Mouse (Mus musculus): ENCODE results near the gene Ecpas. TPM values are rescaled to one million over a fixed set of nuclear protein-coding genes. Genes with fewer than 3 reads are reported as not detected.

The Ecpas gene
- polyA plus RNA-seq, 1 experiment from 2014 or later, result 20.8 TPM

- no peak overlapping the region for H3K4me3 ChIP-seq
- no peak overlapping the region for H3K9ac ChIP-seq
- no peak overlapping the region for H3K4me2 ChIP-seq
- H3K36me3 ChIP-seq, result no peaks in the 10 kb centered on the region
- H3K27me3 ChIP-seq (replicated peaks), result no peaks in the 10 kb centered on the region; the same call in 1 of the 2 replicates
- H3K4me1 ChIP-seq, result peaks cover 16% of the 10 kb centered on the region
- H3K9me3 ChIP-seq, result no peaks in the 10 kb centered on the region
- WGBS, result 77% methylated on average over 4 of the region's 4 CpGs
- ATAC-seq (ENCODE audit: extremely low read depth, insufficient number of reproducible peaks, low FRiP score, low TSS enrichment), result no peak
- no peak overlapping the region for H3K27ac ChIP-seq (replicated peaks)
Observed at GRCm38 (mm10) chr4:58934308-58934707, 21.8 kb upstream of the Ecpas start.

- no peak for ATAC-seq (ENCODE audit: extremely low read depth, insufficient number of reproducible peaks, low FRiP score, low TSS enrichment)
- H3K27me3 ChIP-seq (replicated peaks), result no peaks in the 10 kb centered on the region; the same call in 1 of the 2 replicates
- 77% methylated on average over 6 of the region's 6 CpGs for WGBS
Observed at GRCm38 (mm10) chr4:58932541-58932940, 20.0 kb upstream of the Ecpas start.

GRCm38 (mm10) chr4:58927661-58928060 lies 15.1 kb upstream of the Ecpas start:
- peaks cover 3% of the 10 kb centered on the region; the same call in 1 of the 2 replicates for H3K27me3 ChIP-seq (replicated peaks)
- WGBS, result 62% methylated on average over 3 of the region's 3 CpGs
- H3K36me3 ChIP-seq, result no peaks in the 10 kb centered on the region
- H3K4me2 ChIP-seq, result no peak overlapping the region
- H3K27ac ChIP-seq (replicated peaks), result no peak overlapping the region
- H3K4me3 ChIP-seq, result no peak overlapping the region
- no peaks in the 10 kb centered on the region for H3K9me3 ChIP-seq
- ATAC-seq (ENCODE audit: extremely low read depth, insufficient number of reproducible peaks, low FRiP score, low TSS enrichment), result no peak
- no peaks in the 10 kb centered on the region for H3K4me1 ChIP-seq
- no peak overlapping the region for H3K9ac ChIP-seq

More at GRCm38 (mm10) chr4:58932541-58932940, 20.0 kb upstream of the Ecpas start:
- Histone ChIP-seq H3K36me3 (no peaks in the 10 kb centered on the region), H3K27ac (replicated peaks) (no peak overlapping the region), H3K9me3 (no peaks in the 10 kb centered on the region), H3K4me2 (no peak overlapping the region), H3K4me3 (no peak overlapping the region), H3K4me1 (peaks cover 16% of the 10 kb centered on the region), H3K9ac (no peak overlapping the region)

- Histone ChIP-seq H3K4me3 (no peak overlapping the region), H3K36me3 (no peaks in the 10 kb centered on the region), H3K4me2 (no peak overlapping the region), H3K4me1 (no peaks in the 10 kb centered on the region), H3K9me3 (no peaks in the 10 kb centered on the region), H3K27ac (replicated peaks) (no peak overlapping the region), H3K9ac (no peak overlapping the region), H3K27me3 (replicated peaks) (peaks cover 3% of the 10 kb centered on the region; the same call in 1 of the 2 replicates)
- WGBS, result 33% methylated on average over 2 of the region's 2 CpGs
- ATAC-seq (ENCODE audit: extremely low read depth, insufficient number of reproducible peaks, low FRiP score, low TSS enrichment), result no peak
Observed at GRCm38 (mm10) chr4:58926120-58926519, 13.6 kb upstream of the Ecpas start.

GRCm38 (mm10) chr4:58925664-58926063 lies 13.1 kb upstream of the Ecpas start:
- no peaks in the 10 kb centered on the region for H3K36me3 ChIP-seq
- H3K4me2 ChIP-seq, result no peak overlapping the region
- 25% methylated on average over 5 of the region's 5 CpGs for WGBS
- no peaks in the 10 kb centered on the region for H3K9me3 ChIP-seq
- H3K27me3 ChIP-seq (replicated peaks), result peaks cover 3% of the 10 kb centered on the region; the same call in 1 of the 2 replicates
- no peak overlapping the region for H3K27ac ChIP-seq (replicated peaks)
- no peak overlapping the region for H3K4me3 ChIP-seq
- H3K4me1 ChIP-seq, result no peaks in the 10 kb centered on the region
- H3K9ac ChIP-seq, result no peak overlapping the region
- ATAC-seq (ENCODE audit: extremely low read depth, insufficient number of reproducible peaks, low FRiP score, low TSS enrichment), result no peak

GRCm38 (mm10) chr4:58923933-58924332 lies 11.4 kb upstream of the Ecpas start:
- no peaks in the 10 kb centered on the region for H3K9me3 ChIP-seq
- no peaks in the 10 kb centered on the region for H3K4me1 ChIP-seq
- ATAC-seq (ENCODE audit: extremely low read depth, insufficient number of reproducible peaks, low FRiP score, low TSS enrichment), result no peak
- no peak overlapping the region for H3K4me2 ChIP-seq
- H3K27ac ChIP-seq (replicated peaks), result no peak overlapping the region
- H3K4me3 ChIP-seq, result no peak overlapping the region
- no peaks in the 10 kb centered on the region for H3K36me3 ChIP-seq
- H3K9ac ChIP-seq, result no peak overlapping the region
- 64% methylated on average over 2 of the region's 2 CpGs for WGBS
- peaks cover 3% of the 10 kb centered on the region; the same call in 1 of the 2 replicates for H3K27me3 ChIP-seq (replicated peaks)

GRCm38 (mm10) chr4:58915081-58915826 lies 2.7 kb upstream of the Ecpas start:
- no peak for ATAC-seq (ENCODE audit: extremely low read depth, insufficient number of reproducible peaks, low FRiP score, low TSS enrichment)
- H3K27ac ChIP-seq (replicated peaks), result no peak overlapping the region
- H3K27me3 ChIP-seq (replicated peaks), result no peaks in the 10 kb centered on the region
- no peak overlapping the region for H3K4me2 ChIP-seq
- H3K9me3 ChIP-seq, result no peaks in the 10 kb centered on the region
- peaks cover 17% of the 10 kb centered on the region for H3K4me1 ChIP-seq
- H3K36me3 ChIP-seq, result no peaks in the 10 kb centered on the region
- WGBS, result 65% methylated on average over 8 of the region's 8 CpGs
- no peak overlapping the region for H3K9ac ChIP-seq
- no peak overlapping the region for H3K4me3 ChIP-seq

- H3K4me1 ChIP-seq, result peaks cover 25% of the 10 kb centered on the region
- H3K9ac ChIP-seq, result no peak overlapping the region
- peak overlapping the region; percentile 83 for H3K4me2 ChIP-seq
- no peaks in the 10 kb centered on the region for H3K27me3 ChIP-seq (replicated peaks)
- 38% methylated on average over 3 of the region's 3 CpGs for WGBS
- no peaks in the 10 kb centered on the region for H3K9me3 ChIP-seq
- ATAC-seq (ENCODE audit: extremely low read depth, insufficient number of reproducible peaks, low FRiP score, low TSS enrichment), result no peak
- H3K27ac ChIP-seq (replicated peaks), result no peak overlapping the region
- peak overlapping the region; percentile 95; the same call in 1 of the 2 replicates for H3K4me3 ChIP-seq
- H3K36me3 ChIP-seq, result no peaks in the 10 kb centered on the region
Observed at GRCm38 (mm10) chr4:58913336-58914026, 932 bp upstream of the Ecpas start.

- Histone ChIP-seq H3K36me3 (no peaks in the 10 kb centered on the region), H3K9me3 (no peaks in the 10 kb centered on the region), H3K4me3 (peak overlapping the region; percentile 95), H3K4me2 (peak overlapping the region; percentile 83), H3K9ac (peak overlapping the region; percentile 98), H3K27ac (replicated peaks) (peak overlapping the region; percentile 98), H3K27me3 (replicated peaks) (no peaks in the 10 kb centered on the region), H3K4me1 (peaks cover 28% of the 10 kb centered on the region)
- under 1% methylated on average over 95 of the region's 126 CpGs for WGBS
- ATAC-seq (ENCODE audit: extremely low read depth, insufficient number of reproducible peaks, low FRiP score, low TSS enrichment), result peak; percentile 62
Observed at GRCm38 (mm10) chr4:58911831-58912628, 519 bp downstream of the Ecpas start.

- ATAC-seq (ENCODE audit: extremely low read depth, insufficient number of reproducible peaks, low FRiP score, low TSS enrichment), result peak; percentile 12
Observed at GRCm38 (mm10) chr4:58911069-58911830, 1.3 kb downstream of the Ecpas start.

More at GRCm38 (mm10) chr4:58911069-58911830, 1.3 kb downstream of the Ecpas start:
- Histone ChIP-seq H3K27me3 (replicated peaks) (no peaks in the 10 kb centered on the region), H3K4me2 (peak overlapping the region; percentile 83), H3K9ac (peak overlapping the region; percentile 98), H3K4me3 (peak overlapping the region; percentile 95), H3K4me1 (peaks cover 28% of the 10 kb centered on the region), H3K36me3 (no peaks in the 10 kb centered on the region), H3K9me3 (no peaks in the 10 kb centered on the region), H3K27ac (replicated peaks) (peak overlapping the region; percentile 98)
- under 1% methylated on average over 56 of the region's 56 CpGs for WGBS
